Mouse (Mus musculus) hindbrain, embryonic 11.5 days (tissue): Measurements from ENCODE around the gene Fbxo31. TPM values are rescaled to one million over a fixed set of nuclear protein-coding genes. Genes with fewer than 3 reads are reported as not detected.

Experiments
- ATAC-seq: fragments of 200-750 bp; cut with Nextera tagmentation; 2 replicates; pipeline ENCODE4 v1.8.0; 2017; ENCODE audit warnings: mild to moderate bottlenecking, moderate TSS enrichment, moderate library complexity; ENCODE audit not compliant: low FRiP score
- DNase-seq: peaks from one replicate; pipeline ENCODE4 v3.0.0-alpha.2; 2015; ENCODE audit warnings: low spot score
- H3K27ac ChIP-seq: fragments of 300-500 bp; sonication (generic); 2 replicates; pipeline ENCODE4 v1.5.1; 2014; ENCODE audit warnings: mild to moderate bottlenecking, low read depth, low read length
- H3K27me3 ChIP-seq: fragments of 300-500 bp; sonication (generic); 2 replicates; pipeline ENCODE4 v1.6.1; 2014; ENCODE audit warnings: mild to moderate bottlenecking, low read length, moderate library complexity, mixed read lengths; ENCODE audit not compliant: control insufficient read depth, insufficient read depth
- H3K36me3 ChIP-seq: fragments of 300-500 bp; sonication (generic); 2 replicates; pipeline ENCODE4 v1.6.1; 2014; ENCODE audit warnings: mild to moderate bottlenecking, low read length, moderate library complexity, mixed read lengths; ENCODE audit not compliant: control insufficient read depth, insufficient read depth
- H3K4me1 ChIP-seq: fragments of 300-500 bp; sonication (generic); replicated peaks from 2 replicates; pipeline ENCODE4 v1.6.1; 2014; ENCODE audit warnings: low read length, mixed read lengths; ENCODE audit not compliant: control insufficient read depth, insufficient read depth
- H3K4me2 ChIP-seq: fragments of 300-500 bp; sonication (generic); replicated peaks from 2 replicates; pipeline ENCODE4 v1.6.1; 2014; ENCODE audit warnings: mild to moderate bottlenecking, low read depth, low read length
- H3K4me3 ChIP-seq: fragments of 300-500 bp; sonication (generic); 2 replicates; pipeline ENCODE4 v1.5.1; 2014; ENCODE audit warnings: low read depth, low read length
- H3K9ac ChIP-seq: fragments of 300-500 bp; sonication (generic); 2 replicates; pipeline ENCODE4 v1.6.1; 2014; ENCODE audit warnings: low read depth, low read length
- H3K9me3 ChIP-seq: fragments of 300-500 bp; sonication (generic); 2 replicates; pipeline ENCODE4 v1.6.1; 2016; ENCODE audit warnings: low read length; ENCODE audit not compliant: control insufficient read depth
- WGBS: fragments of 180-500 bp; shearing (Covaris S2); extraction: QIAGEN DNeasy Blood & Tissue Kit; methylation state at CpG from one replicate; pipeline ENCODE4 v1.1.7; 2014; 5-methylcytosine and 5-hydroxymethylcytosine counted together
- polyA plus RNA-seq: library from polyadenylated mRNA; unstranded; fragments of >200 nt; fragmentation: Nextera tagmentation; extraction: Ambion mirVana; gene quantifications from 2 replicates; pipeline ENCODE4 v1.2.1, GENCODE M21; 2014

Gene Fbxo31
- polyA plus RNA-seq, result 12.0 and 13.2 TPM in 2 replicates

DNA sequence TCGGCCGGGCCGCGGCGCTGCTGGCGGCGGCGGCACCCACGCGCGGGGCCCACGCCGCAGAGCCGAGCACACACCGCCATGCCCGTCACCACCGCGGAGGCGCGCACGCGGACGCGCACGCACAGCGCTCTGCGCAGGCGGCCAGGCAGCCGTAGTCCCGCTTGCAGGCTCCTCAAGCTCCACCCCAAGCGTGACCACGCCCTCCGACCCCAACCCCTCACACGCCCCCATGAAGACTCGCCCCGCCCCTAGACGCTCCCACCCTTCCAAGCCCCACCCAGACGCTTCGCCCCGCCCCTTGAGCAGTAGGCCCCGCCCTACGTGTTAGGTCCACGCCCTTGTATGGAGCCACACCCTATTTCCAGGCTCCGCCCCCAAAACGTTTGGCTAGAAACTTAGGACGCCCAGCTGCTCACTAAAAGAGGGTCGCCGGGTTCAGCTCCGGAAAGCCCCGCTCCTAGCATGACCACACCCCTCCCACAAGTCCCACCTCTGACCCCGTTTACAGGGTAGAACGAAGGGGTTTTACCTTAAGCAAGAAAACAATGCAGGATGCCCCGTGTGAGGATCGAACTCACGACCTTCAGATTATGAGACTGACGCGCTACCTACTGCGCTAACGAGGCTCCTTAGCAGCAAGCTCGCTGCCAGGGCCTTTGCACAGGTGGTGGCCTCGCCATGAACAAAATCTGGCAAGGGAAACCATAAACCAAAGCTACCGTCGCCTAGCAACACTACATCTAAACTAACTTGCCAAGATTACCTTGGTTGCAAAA is at the start of gene Fbxo31:
Fbxo31 (minus strand) TSS at position 131 of the 776 bp plus-strand sequence.
- Histone ChIP-seq H3K9ac (peak within 1 kb of the TSS; percentile 89), H3K4me3 (peak within 1 kb of the TSS; percentile 87), H3K36me3 (no peaks in the 10 kb centered on the region), H3K27ac (peak within 1 kb of the TSS; percentile 63), H3K4me2 (peak within 1 kb of the TSS; percentile 79), H3K27me3 (no peaks in the 10 kb centered on the region), H3K4me1 (peaks cover 5% of the 10 kb centered on the region; the same call in 1 of the 2 replicates), H3K9me3 (no peaks in the 10 kb centered on the region)
- ATAC-seq (peak; percentile 91), DNase-seq (peak; percentile 95)
- WGBS, result 2% methylated on average over 43 of the region's 63 CpGs

DNA sequence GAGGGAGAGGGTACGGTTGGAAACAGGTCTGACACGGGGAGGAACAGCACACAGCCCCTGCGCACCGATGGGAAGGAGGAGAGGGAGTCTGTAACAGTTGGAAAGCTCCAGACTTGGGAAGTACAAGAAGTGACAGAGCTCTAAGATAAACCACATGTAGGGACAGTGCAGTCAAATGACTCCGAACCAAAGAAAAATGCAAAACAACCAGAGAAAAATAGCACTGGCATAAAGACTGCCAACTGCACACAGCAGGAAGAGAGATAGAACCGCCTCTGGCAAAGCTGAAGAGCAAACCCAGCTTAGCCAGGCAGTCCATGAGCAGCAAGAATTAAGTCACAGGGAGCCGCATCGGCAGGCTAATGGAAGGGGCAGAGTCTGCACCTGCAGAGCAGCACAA is 44.4 kb upstream of the Fbxo31 start:
- Histone ChIP-seq H3K36me3 (0 out of 2 replicates have a peak, but pooled peaks cover 2% of the 10 kb centered on the region), H3K27me3 (no peaks in the 10 kb centered on the region), H3K4me1 (no peaks in the 10 kb centered on the region), H3K4me2 (no peak overlapping the region), H3K9me3 (no peaks in the 10 kb centered on the region), H3K4me3 (no peak overlapping the region), H3K27ac (no peak overlapping the region), H3K9ac (no peak overlapping the region)
- DNase-seq (no peak), ATAC-seq (no peak)
- 90% methylated on average over 8 of the region's 8 CpGs for WGBS

DNA sequence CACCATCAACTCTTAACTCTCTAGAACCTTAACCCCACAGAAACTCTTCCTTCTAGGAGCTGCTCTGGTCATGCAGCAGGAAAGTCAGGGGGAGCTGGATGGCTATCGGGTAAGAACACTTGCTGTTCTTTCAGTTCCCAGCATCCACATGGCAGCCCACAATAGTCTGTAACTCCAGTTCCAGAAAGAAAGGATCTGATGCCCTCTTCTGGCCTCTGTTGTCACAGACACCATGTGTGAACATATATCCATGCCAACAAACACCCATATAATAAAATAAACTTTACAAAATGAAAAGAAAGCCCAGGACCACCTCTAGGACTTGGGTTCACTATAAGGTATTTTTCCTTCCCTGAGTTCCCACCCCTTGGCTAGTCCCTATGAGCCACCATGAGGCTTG is 43.3 kb upstream of the Fbxo31 start:
- H3K4me2 ChIP-seq, result no peak overlapping the region
- no peak overlapping the region for H3K27ac ChIP-seq
- H3K9me3 ChIP-seq, result no peaks in the 10 kb centered on the region
- H3K27me3 ChIP-seq, result no peaks in the 10 kb centered on the region
- H3K36me3 ChIP-seq, result no peaks in the 10 kb centered on the region
- 64% methylated on average over 1 of the region's 1 CpGs for WGBS
- ATAC-seq (no peak), DNase-seq (no peak)
- H3K9ac ChIP-seq, result no peak overlapping the region
- H3K4me1 ChIP-seq, result no peaks in the 10 kb centered on the region
- no peak overlapping the region for H3K4me3 ChIP-seq

DNA sequence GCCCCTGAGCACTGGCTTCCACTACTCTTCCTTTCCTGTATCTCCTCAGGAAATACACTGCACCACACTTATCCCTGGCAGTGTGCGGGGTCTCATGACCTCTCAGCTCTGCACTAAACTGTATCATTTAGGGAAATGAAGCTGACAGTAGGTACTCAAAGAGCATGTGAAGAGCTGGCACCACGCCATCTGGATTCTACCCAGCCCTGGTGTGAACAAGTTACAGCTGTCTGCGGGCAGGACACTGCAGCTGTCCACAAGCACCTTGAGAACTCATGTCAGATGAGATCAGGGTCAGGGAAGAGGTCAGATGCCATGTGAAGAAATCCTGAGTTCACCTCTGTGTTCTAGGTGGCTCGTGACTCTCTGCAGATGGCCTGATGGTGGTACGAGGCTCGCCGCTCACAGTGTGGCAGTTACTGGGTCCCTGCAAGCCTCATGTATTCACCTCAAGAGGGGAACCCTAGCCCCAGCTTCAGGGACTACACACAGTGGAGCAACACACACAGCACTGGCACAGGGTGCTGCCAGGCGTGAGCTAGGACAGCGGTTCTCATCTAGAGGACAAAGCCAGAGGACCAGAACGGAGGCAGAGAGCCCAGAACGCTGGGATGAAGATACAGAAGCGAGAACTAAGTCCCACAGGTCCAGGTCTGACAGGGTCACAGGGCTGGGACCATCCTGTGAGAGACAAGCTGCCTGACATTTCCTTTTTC is 42.4 kb upstream of the Fbxo31 start:
- WGBS, result 90% methylated on average over 12 of the region's 12 CpGs
- DNase-seq, result no peak
- H3K4me3 ChIP-seq, result no peak overlapping the region

DNA sequence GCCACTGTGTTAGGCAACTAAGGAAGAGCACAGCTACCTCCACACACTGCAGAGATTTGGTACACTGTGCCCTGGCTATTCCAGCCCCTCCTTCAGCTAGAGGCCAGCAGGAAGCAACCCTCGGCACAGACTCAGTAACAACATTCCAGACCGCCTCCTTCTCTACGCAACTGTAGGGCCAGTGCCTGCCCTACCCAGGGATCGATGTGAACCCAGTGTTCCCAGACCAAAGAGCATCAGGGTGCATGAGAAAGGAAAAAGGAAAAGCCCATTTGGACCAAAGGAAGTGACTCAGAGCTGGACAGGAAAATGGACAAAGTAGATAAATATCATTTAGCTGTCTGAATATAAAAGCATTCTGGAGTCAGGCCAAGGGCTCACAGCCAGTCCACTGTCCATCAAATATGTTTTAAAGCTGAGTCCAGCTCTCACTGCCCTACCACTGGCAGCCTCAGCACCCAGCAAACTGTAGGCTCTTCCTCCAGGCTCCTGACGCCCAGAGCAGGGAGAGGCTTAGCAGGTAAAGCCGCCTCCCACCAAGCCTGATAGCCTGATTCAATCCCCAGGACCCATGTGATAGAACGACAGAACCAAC is 40.9 kb upstream of the Fbxo31 start:
- Histone ChIP-seq H3K36me3 (no peaks in the 10 kb centered on the region), H3K4me3 (no peak overlapping the region), H3K4me2 (no peak overlapping the region), H3K9ac (no peak overlapping the region), H3K9me3 (no peaks in the 10 kb centered on the region), H3K27ac (no peak overlapping the region), H3K4me1 (no peaks in the 10 kb centered on the region), H3K27me3 (no peaks in the 10 kb centered on the region)
- DNase-seq (no peak), ATAC-seq (no peak)
- WGBS, result 77% methylated on average over 7 of the region's 7 CpGs

More for the DNA sequence above, 42.4 kb upstream of the Fbxo31 start:
- Histone ChIP-seq H3K9ac (no peak overlapping the region), H3K4me1 (no peaks in the 10 kb centered on the region), H3K27me3 (no peaks in the 10 kb centered on the region), H3K27ac (no peak overlapping the region), H3K36me3 (no peaks in the 10 kb centered on the region), H3K4me2 (no peak overlapping the region), H3K9me3 (no peaks in the 10 kb centered on the region)
- ATAC-seq, result no peak

DNA sequence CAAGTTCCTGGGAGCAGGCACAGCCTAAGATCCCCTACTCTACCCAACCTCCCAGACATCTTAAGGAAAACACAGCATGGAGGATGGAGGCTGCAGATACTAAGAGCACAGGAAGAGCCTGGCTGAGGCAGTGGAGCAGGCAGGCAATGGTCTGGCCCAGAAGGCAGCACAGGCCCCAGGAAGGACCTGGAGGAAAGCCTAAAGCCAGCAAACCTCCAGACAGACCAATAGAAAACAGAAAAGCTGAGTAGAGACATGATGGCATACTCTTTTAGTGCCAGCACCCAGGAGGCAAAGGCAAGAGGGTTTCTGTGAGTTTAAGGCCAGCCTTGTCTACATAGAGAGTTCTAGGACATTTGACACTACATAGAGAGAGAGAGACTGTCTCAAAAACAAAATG is 34.8 kb upstream of the Fbxo31 start:
- 0 out of 2 replicates have a peak, but pooled peaks cover 2% of the 10 kb centered on the region for H3K36me3 ChIP-seq

DNA sequence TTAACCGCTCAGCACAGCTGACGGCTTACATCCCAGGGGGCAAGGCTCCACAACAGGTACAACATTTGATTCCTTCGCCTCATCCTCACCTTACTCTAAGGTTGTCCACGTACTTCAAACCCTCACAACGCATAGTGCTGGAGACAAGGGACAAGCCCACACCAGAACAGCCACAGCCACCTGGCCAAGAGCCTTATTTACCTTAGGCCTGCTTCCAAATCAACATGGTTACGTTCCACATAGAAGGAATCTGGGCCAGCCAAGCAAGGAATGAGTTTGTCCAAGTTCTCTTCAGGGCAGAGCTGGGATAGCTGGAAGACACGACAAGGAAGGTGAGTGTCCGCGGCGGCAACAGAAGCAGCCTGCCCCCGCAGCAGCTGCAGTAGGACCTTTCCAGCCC is 31.3 kb upstream of the Fbxo31 start:
- ATAC-seq (no peak), DNase-seq (no peak)
- no peaks in the 10 kb centered on the region for H3K27me3 ChIP-seq
- no peak overlapping the region for H3K4me2 ChIP-seq
- no peak overlapping the region for H3K27ac ChIP-seq
- H3K36me3 ChIP-seq, result peaks cover 11% of the 10 kb centered on the region
- H3K4me3 ChIP-seq, result no peak overlapping the region
- no peaks in the 10 kb centered on the region for H3K9me3 ChIP-seq
- no peaks in the 10 kb centered on the region for H3K4me1 ChIP-seq
- H3K9ac ChIP-seq, result no peak overlapping the region
- WGBS, result 90% methylated on average over 11 of the region's 11 CpGs

More for the DNA sequence above, 34.8 kb upstream of the Fbxo31 start:
- ATAC-seq (no peak), DNase-seq (no peak)
- H3K9me3 ChIP-seq, result no peaks in the 10 kb centered on the region
- no peaks in the 10 kb centered on the region for H3K27me3 ChIP-seq
- H3K9ac ChIP-seq, result 0 out of 2 replicates have a peak overlapping the region, but pooled peaks have one; percentile 15
- no peak overlapping the region for H3K4me2 ChIP-seq
- no peak overlapping the region for H3K4me3 ChIP-seq
- no peaks in the 10 kb centered on the region for H3K4me1 ChIP-seq
- no peak overlapping the region for H3K27ac ChIP-seq

DNA sequence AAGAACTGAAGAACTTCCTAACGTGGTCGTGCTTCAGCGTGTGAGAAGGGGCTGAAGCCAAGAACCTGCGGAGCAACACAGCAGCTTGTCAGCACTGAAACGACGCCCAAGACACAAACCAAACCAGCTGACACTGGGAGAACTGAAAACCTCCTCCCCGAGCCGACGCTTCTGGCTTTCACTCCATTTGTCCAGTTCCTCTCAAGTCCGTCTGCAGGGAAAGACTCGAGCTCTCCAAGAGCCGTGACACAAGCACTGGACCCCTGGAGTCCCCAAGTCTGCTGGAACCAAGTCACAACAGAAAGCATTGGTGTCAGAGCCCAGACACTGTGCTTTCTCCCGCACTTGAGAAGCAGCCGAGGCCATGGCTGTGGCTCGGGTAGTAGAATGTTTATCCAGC is 30.6 kb upstream of the Fbxo31 start:
- H3K4me3 ChIP-seq, result no peak overlapping the region
- WGBS, result 92% methylated on average over 15 of the region's 15 CpGs
- no peaks in the 10 kb centered on the region for H3K4me1 ChIP-seq
- H3K4me2 ChIP-seq, result no peak overlapping the region
- H3K9ac ChIP-seq, result no peak overlapping the region
- DNase-seq, result no peak
- H3K36me3 ChIP-seq, result peaks cover 14% of the 10 kb centered on the region
- no peak for ATAC-seq
- no peaks in the 10 kb centered on the region for H3K27me3 ChIP-seq
- no peaks in the 10 kb centered on the region for H3K9me3 ChIP-seq
- H3K27ac ChIP-seq, result no peak overlapping the region
